Mouse (Mus musculus) CH12.LX (cell line): ENCODE data around the gene Runx3. TPM values are rescaled to one million over a fixed set of nuclear protein-coding genes. Genes with fewer than 3 reads are reported as not detected.

Experiments
- DNase-seq: peaks from one replicate; pipeline ENCODE4 v3.0.0-alpha.2; 2013; ENCODE audit errors: extremely low read depth
- H3K27ac ChIP-seq: 2 replicates; pipeline ENCODE4 v1.5.1; 2012; ENCODE audit warnings: low read depth, mild to moderate bottlenecking, control low read depth, moderate library complexity; ENCODE audit not compliant: insufficient read depth
- H3K27me3 ChIP-seq: replicated peaks from 2 replicates; pipeline ENCODE3; 2012; ENCODE audit warnings: inconsistent platforms
- H3K36me3 ChIP-seq, 2 experiments: replicated peaks in 1 of 2; 2 replicates each; pipeline versions ENCODE3 to v1.6.1; 2012; ENCODE audit warnings: inconsistent platforms in 1 of 2, low read length in 1 of 2, mild to moderate bottlenecking in 1 of 2, mixed read lengths in 1 of 2, moderate library complexity in 1 of 2; ENCODE audit not compliant: control insufficient read depth in 1 of 2, insufficient read depth in 1 of 2
- H3K4me1 ChIP-seq, 2 experiments: 2 replicates each; pipeline ENCODE4 v1.6.1; 2012; ENCODE audit warnings: inconsistent platforms in 1 of 2, moderate library complexity in 1 of 2; ENCODE audit not compliant: insufficient read depth in 2 of 2, control insufficient read depth in 1 of 2
- H3K4me2 ChIP-seq: 2 replicates; pipeline ENCODE4 v1.6.1; 2012; ENCODE audit warnings: low read depth, mild to moderate bottlenecking, control low read depth; ENCODE audit not compliant: poor library complexity, insufficient read depth, severe bottlenecking
- H3K4me3 ChIP-seq, 3 experiments: fragments of 150-350 bp in 1 of 3; sonication (generic) in 1 of 3; replicated peaks in 1 of 3; 2 replicates each; pipeline versions ENCODE3 to v1.5.1; 2011 to 2012; ENCODE audit warnings: low read depth in 2 of 3, low read length in 2 of 3, mild to moderate bottlenecking in 2 of 3, moderate library complexity in 2 of 3, control low read depth in 1 of 3, improper control_type of control experiment in 1 of 3, inconsistent platforms in 1 of 3, mixed read lengths in 1 of 3; ENCODE audit not compliant: poor library complexity in 1 of 3
- H3K79me2 ChIP-seq: replicated peaks from 2 replicates; pipeline ENCODE4 v1.6.1; 2012; ENCODE audit warnings: mild to moderate bottlenecking, moderate library complexity; ENCODE audit not compliant: control insufficient read depth, poor library complexity, insufficient read depth, severe bottlenecking; ENCODE audit errors: extremely low read depth
- H3K9ac ChIP-seq: 2 replicates; pipeline ENCODE4 v1.6.1; 2012; ENCODE audit warnings: low read depth, mild to moderate bottlenecking, control low read depth, moderate library complexity; ENCODE audit not compliant: insufficient read depth
- H3K9me3 ChIP-seq: replicated peaks from 2 replicates; pipeline ENCODE3; 2012; ENCODE audit warnings: low read length, inconsistent platforms, mixed read lengths
- CHD2 ChIP-seq: IDR thresholded peaks from 2 replicates; pipeline ENCODE4 v1.6.1; 2011; ENCODE audit warnings: low read length, improper control_type of control experiment
- E2F4 ChIP-seq: IDR thresholded peaks from 2 replicates; pipeline ENCODE4 v1.6.1; 2011; ENCODE audit warnings: low read depth, low read length, improper control_type of control experiment; ENCODE audit not compliant: insufficient replicate concordance
- EP300 ChIP-seq: IDR thresholded peaks from 2 replicates; pipeline ENCODE4 v1.6.1; 2011; ENCODE audit warnings: low read length, improper control_type of control experiment
- HCFC1 ChIP-seq: IDR thresholded peaks from 2 replicates; pipeline ENCODE4 v1.6.1; 2012; ENCODE audit warnings: low read depth, mild to moderate bottlenecking, inconsistent platforms, low read length, improper control_type of control experiment
- IRF4 ChIP-seq: IDR thresholded peaks from 2 replicates; pipeline ENCODE4 v1.6.1; 2014; ENCODE audit warnings: low read depth, mild to moderate bottlenecking, inconsistent platforms, low read length, improper control_type of control experiment
- MAFK ChIP-seq: IDR thresholded peaks from 2 replicates; pipeline ENCODE4 v1.6.1; 2011; ENCODE audit warnings: low read length, improper control_type of control experiment; ENCODE audit not compliant: insufficient replicate concordance
- MEF2A ChIP-seq: IDR thresholded peaks from 2 replicates; pipeline ENCODE4 v1.6.1; 2014; ENCODE audit warnings: low read depth, mild to moderate bottlenecking, inconsistent platforms, low read length, improper control_type of control experiment, borderline replicate concordance
- PAX5 ChIP-seq: IDR thresholded peaks from 2 replicates; pipeline ENCODE4 v1.6.1; 2012; ENCODE audit warnings: low read length, inconsistent platforms, mixed read lengths
- POLR2AphosphoS2 ChIP-seq: IDR thresholded peaks from 2 replicates; pipeline ENCODE4 v1.6.1; 2011; ENCODE audit warnings: low read depth, low read length, improper control_type of control experiment
- RCOR1 ChIP-seq: conservative IDR thresholded peaks from 2 replicates; pipeline ENCODE4 v1.6.1; 2012; ENCODE audit warnings: low read depth, mild to moderate bottlenecking, inconsistent platforms, low read length, improper control_type of control experiment
- SIN3A ChIP-seq: IDR thresholded peaks from 2 replicates; pipeline ENCODE4 v1.6.1; 2012; ENCODE audit warnings: low read length, improper control_type of control experiment, inconsistent platforms
- SMC3 ChIP-seq: IDR thresholded peaks from 2 replicates; pipeline ENCODE4 v1.6.1; 2011; ENCODE audit warnings: low read depth, low read length, improper control_type of control experiment
- TBP ChIP-seq: conservative IDR thresholded peaks from 2 replicates; pipeline ENCODE4 v1.6.1; 2011; ENCODE audit warnings: low read depth, low read length, improper control_type of control experiment
- TCF12 ChIP-seq: IDR thresholded peaks from 2 replicates; pipeline ENCODE4 v1.6.1; 2014; ENCODE audit warnings: low read depth, mild to moderate bottlenecking, inconsistent platforms, low read length, improper control_type of control experiment
- UBTF ChIP-seq: IDR thresholded peaks from 2 replicates; pipeline ENCODE4 v1.6.1; 2012; ENCODE audit warnings: low read depth, mild to moderate bottlenecking, inconsistent platforms, low read length, improper control_type of control experiment, moderate library complexity
- USF1 ChIP-seq: IDR thresholded peaks from 2 replicates; pipeline ENCODE4 v1.6.1; 2014; ENCODE audit warnings: low read depth, mild to moderate bottlenecking, inconsistent platforms, low read length, improper control_type of control experiment
- USF2 ChIP-seq: conservative IDR thresholded peaks from 2 replicates; pipeline ENCODE4 v1.6.1; 2011; ENCODE audit warnings: low read depth, low read length, improper control_type of control experiment
- dilution Hi-C: fragments of 300-500 bp; cut with MboI; formaldehyde crosslinking; loops from 2 replicates; pipeline ENCODE4 v1.14.3; 2020; ENCODE audit warnings: low sequenced_read_pairs; ENCODE audit not compliant: extremely low pct_unique_long_range_greater_than_20kb, extremely low pct_ligation_motif_present
- in situ Hi-C: fragments of 300-500 bp; cut with MboI; formaldehyde crosslinking; loops from 3 replicates; pipeline ENCODE4 v1.14.3; 2019; ENCODE audit warnings: low sequenced_read_pairs, low pct_ligation_motif_present, low pct_unique_long_range_greater_than_20kb, mixed read lengths
- polyA plus RNA-seq: library from polyadenylated mRNA; unstranded; fragments of >175 nt; gene quantifications from 2 replicates; pipeline ENCODE4 v1.2.1, GENCODE M21; 2012; ENCODE audit warnings: low read depth; ENCODE audit not compliant: insufficient read length
- total RNA-seq, 2 experiments: library from RNA; depleted of rRNA; stranded (reverse); fragments of 300-350 nt in 1 of 2; fragments of >200 nt in 1 of 2; gene quantifications; 2 replicates each; pipeline ENCODE4 v1.2.3; 2012 to 2014

Gene Runx3
- total and polyA plus RNA-seq, 3 experiments = 5.0 to 61.1 (median 19.7) TPM

- dilution Hi-C loops = no loop called here
Observed at GRCm38 (mm10) chr4:135095693-135096092, 24.8 kb upstream of the Runx3 start.

GRCm38 (mm10) chr4:135097910-135098891 is 22.3 kb upstream of the Runx3 start:
- no peak overlapping the region for H3K4me2 ChIP-seq
- peaks cover 13 to 20% of the 10 kb centered on the region in 2 experiments for H3K4me1 ChIP-seq
- H3K9ac ChIP-seq = no peak overlapping the region
- no peaks in the 10 kb centered on the region for H3K36me3 ChIP-seq
- H3K79me2 ChIP-seq = no peaks in the 10 kb centered on the region
- TF ChIP-seq IRF4 = no peak
- TF ChIP-seq HCFC1 = no peak
- TF ChIP-seq UBTF = no peak
- TF ChIP-seq MAFK = no peak
- no peaks in the 10 kb centered on the region for H3K9me3 ChIP-seq
- no peak overlapping the region for H3K4me3 ChIP-seq
- DNase-seq = no peak
- dilution Hi-C loops = no loop called here
- no peak overlapping the region for H3K27ac ChIP-seq
- in situ Hi-C loops = no loop called here
- no peaks in the 10 kb centered on the region for H3K27me3 ChIP-seq

More at GRCm38 (mm10) chr4:135095693-135096092, 24.8 kb upstream of the Runx3 start:
- Histone ChIP-seq H3K9ac (no peak overlapping the region), H3K79me2 (no peaks in the 10 kb centered on the region), H3K4me2 (no peak overlapping the region), H3K4me1 (peaks cover 9 to 13% of the 10 kb centered on the region in 2 experiments; a peak in 3 of 4 replicates), H3K9me3 (peaks cover 4% of the 10 kb centered on the region), H3K4me3 (no peak overlapping the region), H3K27ac (no peak overlapping the region), H3K27me3 (peaks cover 2% of the 10 kb centered on the region), H3K36me3 (no peaks in the 10 kb centered on the region)
- DNase-seq = no peak
- TF ChIP-seq IRF4 = no peak
- no peak for TF ChIP-seq TCF12
- no peak for TF ChIP-seq EP300
- no peak for TF ChIP-seq RCOR1
- no peak for TF ChIP-seq POLR2AphosphoS2
- no peak for TF ChIP-seq UBTF
- TF ChIP-seq MEF2A = no peak
- no peak for TF ChIP-seq CHD2
- TF ChIP-seq E2F4 = no peak
- TF ChIP-seq SIN3A = no peak
- no peak for TF ChIP-seq HCFC1
- TF ChIP-seq USF2 = no peak
- no peak for TF ChIP-seq USF1
- no peak for TF ChIP-seq PAX5
- TF ChIP-seq TBP = no peak
- TF ChIP-seq SMC3 = no peak
- in situ Hi-C loops = no loop called here
